23 mouse cellular contexts compared by ENCODE assay signal in genomic region chr7:83615272-83615671, GRCm38 (mm10). TPM values are rescaled to one million over a fixed set of nuclear protein-coding genes. Genes with fewer than 3 reads are reported as not detected.
A peak's percentile ranks its signal among the peaks of the same experiment; 100 is the strongest.
DNase-seq lines count a peak whose midpoint lies in the region; ATAC-seq and TF ChIP-seq lines count a peak whose summit lies in the region.
"Had no signal": no experiment of that assay in that cellular context is flagged by ENCODE, and none has a peak within 500 bp of the region (broad histone marks: within the 10 kb centered on the region; RNA-seq: fewer than 3 reads in every experiment).

No protein-coding gene starts in this region.

- H3K27me3 ChIP-seq in testis, adult 2 months (ENCODE audit: control insufficient read depth, insufficient read depth, low read length), result no peaks in the 10 kb centered on the region
- H3K27me3 ChIP-seq: embryonic facial prominence, embryonic 13.5 days; embryonic facial prominence, embryonic 15.5 days; forebrain, embryonic 13.5 days; forebrain, embryonic 15.5 days had no signal

- H3K36me3 ChIP-seq in testis, adult 2 months (ENCODE audit: control insufficient read depth, insufficient read depth, low read length), result no peaks in the 10 kb centered on the region
- H3K36me3 ChIP-seq: embryonic facial prominence, embryonic 13.5 days; embryonic facial prominence, embryonic 15.5 days; forebrain, embryonic 15.5 days had no signal

- no peak for TF ChIP-seq POLR2A in testis, adult 2 months (IDR thresholded peaks at IDR 0.05; ENCODE audit: control insufficient read depth, low read depth, low read length)
- TF ChIP-seq POLR2A in brain, embryonic 14.5 days (IDR thresholded peaks at IDR 0.05; ENCODE audit: borderline replicate concordance, extremely low read depth, insufficient read depth, insufficient read length, poor library complexity, severe bottlenecking), result no peak

- peak; percentile 85 for ATAC-seq in frontal cortex, adult (ENCODE audit: low TSS enrichment)
- ATAC-seq: forebrain, embryonic 13.5 days; forebrain, embryonic 15.5 days had no signal

- no peak for TF ChIP-seq CTCF in testis, adult 2 months (IDR thresholded peaks at IDR 0.05; ENCODE audit: control insufficient read depth, insufficient read depth, insufficient replicate concordance, low read depth, low read length)
- no peak for TF ChIP-seq CTCF in brain, embryonic 14.5 days (IDR thresholded peaks at IDR 0.05; ENCODE audit: borderline replicate concordance, extremely low read depth, insufficient read depth, insufficient read length)

- no peaks in the 10 kb centered on the region for H3K4me1 ChIP-seq in testis, adult 2 months (ENCODE audit: control insufficient read depth, insufficient read depth, low read length)
- H3K4me1 ChIP-seq: embryonic facial prominence, embryonic 15.5 days; forebrain, embryonic 13.5 days; forebrain, embryonic 15.5 days had no signal

- H3K4me3 ChIP-seq in testis, adult 2 months (ENCODE audit: control insufficient read depth, low read depth, low read length), result peak overlapping the region; percentile 43
- H3K4me3 ChIP-seq: embryonic facial prominence, embryonic 13.5 days; embryonic facial prominence, embryonic 15.5 days; erythroblast, embryonic 14.5 days; forebrain, embryonic 13.5 days; forebrain, embryonic 15.5 days had no signal

- H3K27ac ChIP-seq in testis, adult 2 months (ENCODE audit: control insufficient read depth, insufficient read depth, low read depth, low read length), result no peak overlapping the region
- H3K27ac ChIP-seq: embryonic facial prominence, embryonic 13.5 days; embryonic facial prominence, embryonic 15.5 days; forebrain, embryonic 13.5 days; forebrain, embryonic 15.5 days had no signal

- no peak for DNase-seq in frontal cortex, postnatal 25 days (ENCODE audit: low spot score in 2 of 2)
- DNase-seq in testis, postnatal 10 days (ENCODE audit: low spot score), result no peak
- peak; percentile 52 for DNase-seq in brain, adult 2 months (ENCODE audit: low read depth, low spot score)
- DNase-seq in brain, embryonic 14.5 days (ENCODE audit: low read depth), result peak; percentile 6
- no peak for DNase-seq in thymus, postnatal 4 days
- DNase-seq: adrenal gland, adult 2 months; adrenal gland, postnatal 10 days; adrenal gland, postnatal 25 days; cerebellum, adult 11 months; cerebellum, adult 18-20 months; cerebellum, adult 8-10 months; cerebellum, adult 9-11 months; cerebellum, postnatal 14 days; cerebellum, postnatal 36 days; embryo, embryonic 11 days had no signal

RNA-seq across cellular contexts. Expression of gene Stard5, which starts 16.5 kb away (rescaled TPM):
- polyA plus RNA-seq in testis, adult 2 months (2012; rRNA removed), result 4.5 and 4.8 TPM in 2 replicates
- 6.2 and 7.2 TPM in 2 replicates for polyA plus RNA-seq in brain, embryonic 14.5 days (2012; rRNA removed)

RNA-seq across cellular contexts. Expression of gene Tmc3, which starts 30.5 kb away (rescaled TPM):
- polyA plus RNA-seq in testis, adult 2 months (2012; rRNA removed), result 0.33 and 0.42 TPM in 2 replicates
- polyA plus RNA-seq in brain, embryonic 14.5 days (2012; rRNA removed), result 0.23 and 0.31 TPM in 2 replicates
- polyA plus RNA-seq: C2C12; erythroblast, embryonic 14.5 days had no signal

Comparison
In these comparisons a context has a peak if more than half of its experiments do, and no peak if none do; other contexts are left out.
1. DNase-seq: peak in brain, adult 2 months (single experiment) and brain, embryonic 14.5 days (single experiment); none in frontal cortex, postnatal 25 days (0 of 2), testis, postnatal 10 days (single experiment) and thymus, postnatal 4 days (single experiment).